Mouse (Mus musculus): ENCODE measurements at regions not wholly inside any gene's neighbourhood (a gene's known extent, or its start where the extent isn't known, plus 50 kb on each side); places are given as distances from the start of the nearest gene placed in this dataset.
A peak's percentile ranks its signal among the peaks of the same experiment; 100 is the strongest.

DNA sequence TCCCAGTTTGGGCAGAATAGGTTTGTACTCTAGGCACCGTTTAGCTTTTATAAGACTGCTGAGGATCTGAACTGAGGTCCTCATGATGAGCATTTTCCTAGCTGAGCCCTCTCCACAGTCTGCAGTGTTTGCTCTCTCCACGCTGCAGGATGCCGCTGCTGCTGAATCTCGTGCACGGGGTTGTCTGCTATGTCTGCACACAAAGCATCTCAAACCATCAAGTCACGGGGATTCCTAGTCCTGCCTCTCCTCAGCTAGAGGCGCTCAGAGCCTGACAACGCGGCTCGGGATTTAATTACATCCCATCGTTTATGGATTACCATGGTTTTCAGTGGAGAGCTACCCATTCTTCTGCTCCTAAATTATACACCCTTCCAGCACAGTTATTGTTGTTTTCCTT lies 175.6 kb downstream of the Rnf144b start:
- DNase-seq (ENCODE audit: low spot score) = no peak

DNA sequence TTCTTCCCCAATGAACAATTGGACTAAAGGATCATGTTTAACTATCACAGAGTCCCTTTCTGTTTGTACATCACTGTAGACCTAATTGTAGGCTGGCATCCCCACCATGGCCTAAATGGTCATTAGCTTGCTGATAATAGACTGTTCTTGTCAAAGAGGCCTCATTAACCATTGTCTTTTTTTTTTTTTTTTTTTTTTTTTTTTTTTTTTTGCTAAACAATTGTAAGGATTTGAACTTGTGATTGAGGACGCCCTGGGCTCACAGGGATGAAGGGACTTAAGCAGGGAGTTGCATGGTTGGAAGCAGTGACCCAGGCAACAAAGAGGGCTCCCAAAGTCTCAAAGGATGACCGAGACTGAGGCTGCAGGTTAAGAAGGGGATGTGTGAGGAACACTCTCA lies 178.0 kb downstream of the Rnf144b start:
- no peak for DNase-seq (ENCODE audit: low spot score)

- DNase-seq (ENCODE audit: low spot score) = no peak
Observed at GRCm38 (mm10) chr13:47301070-47301469, 178.6 kb downstream of the Rnf144b start.

DNA sequence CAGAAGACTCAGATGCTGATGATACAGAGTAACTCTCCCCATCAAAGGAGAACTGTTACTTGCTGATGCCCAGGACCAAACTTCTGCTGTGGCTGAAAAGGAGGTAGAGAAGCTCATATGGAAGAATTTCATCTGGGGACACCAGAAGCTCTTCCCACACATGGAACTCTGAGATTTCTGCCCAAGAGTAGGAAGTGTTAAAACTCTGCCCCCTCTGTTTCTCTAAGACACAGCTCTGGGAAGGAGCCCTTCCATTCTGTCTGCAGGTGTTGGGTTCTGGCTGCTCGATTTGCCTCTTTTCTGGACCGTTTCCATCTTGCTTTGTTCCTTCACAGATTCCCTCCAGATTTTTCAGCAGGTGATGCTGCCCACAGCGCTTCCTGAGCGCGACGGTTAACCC lies 187.0 kb downstream of the Rnf144b start:
- DNase-seq (ENCODE audit: low spot score) = no peak

DNA sequence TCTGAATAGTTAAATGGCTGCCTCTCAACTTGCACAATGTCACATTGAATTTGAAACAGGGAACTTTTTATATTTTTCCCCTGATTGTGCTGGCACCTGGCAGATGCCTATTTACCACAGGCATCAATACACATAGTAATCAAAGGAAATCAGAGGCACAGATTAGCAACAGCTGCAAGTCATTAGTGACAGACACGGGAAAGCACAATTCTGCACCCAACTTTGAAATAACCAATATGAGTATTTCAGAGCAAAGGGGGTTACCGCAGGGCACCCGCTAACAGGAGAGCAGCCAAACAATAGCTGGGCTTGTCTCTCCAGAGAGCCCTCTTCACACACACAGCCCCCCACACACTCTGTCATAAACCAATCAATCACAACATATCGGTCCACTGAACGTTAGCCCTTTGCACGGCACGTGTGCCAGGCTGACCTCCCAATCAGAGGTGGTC lies 188.3 kb downstream of the Rnf144b start:
- DNase-seq (ENCODE audit: low spot score) = no peak

GRCm38 (mm10) chr13:47319549-47319948 lies 197.1 kb downstream of the Rnf144b start:
- no peak for DNase-seq (ENCODE audit: low spot score)

DNA sequence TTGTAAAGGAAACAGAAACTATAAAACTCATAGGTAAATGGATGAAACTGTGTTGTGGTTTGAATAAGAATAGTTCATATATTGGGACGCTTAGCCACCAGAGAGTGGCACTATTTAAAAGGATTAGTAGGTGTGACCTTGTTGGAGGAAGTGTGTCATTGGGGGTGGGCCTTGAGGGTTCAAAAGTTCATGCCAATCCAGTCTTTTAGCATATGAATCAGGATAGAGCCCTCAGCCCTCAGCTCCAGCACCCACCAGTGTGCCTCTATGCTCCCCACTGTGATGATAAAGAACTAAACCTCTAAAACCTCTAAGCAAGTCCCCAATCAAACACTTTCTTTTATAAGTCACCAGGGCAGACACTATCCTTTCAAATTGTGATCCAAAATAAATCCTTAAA lies 199.4 kb downstream of the Rnf144b start:
- no peak for DNase-seq (ENCODE audit: low spot score)

DNA sequence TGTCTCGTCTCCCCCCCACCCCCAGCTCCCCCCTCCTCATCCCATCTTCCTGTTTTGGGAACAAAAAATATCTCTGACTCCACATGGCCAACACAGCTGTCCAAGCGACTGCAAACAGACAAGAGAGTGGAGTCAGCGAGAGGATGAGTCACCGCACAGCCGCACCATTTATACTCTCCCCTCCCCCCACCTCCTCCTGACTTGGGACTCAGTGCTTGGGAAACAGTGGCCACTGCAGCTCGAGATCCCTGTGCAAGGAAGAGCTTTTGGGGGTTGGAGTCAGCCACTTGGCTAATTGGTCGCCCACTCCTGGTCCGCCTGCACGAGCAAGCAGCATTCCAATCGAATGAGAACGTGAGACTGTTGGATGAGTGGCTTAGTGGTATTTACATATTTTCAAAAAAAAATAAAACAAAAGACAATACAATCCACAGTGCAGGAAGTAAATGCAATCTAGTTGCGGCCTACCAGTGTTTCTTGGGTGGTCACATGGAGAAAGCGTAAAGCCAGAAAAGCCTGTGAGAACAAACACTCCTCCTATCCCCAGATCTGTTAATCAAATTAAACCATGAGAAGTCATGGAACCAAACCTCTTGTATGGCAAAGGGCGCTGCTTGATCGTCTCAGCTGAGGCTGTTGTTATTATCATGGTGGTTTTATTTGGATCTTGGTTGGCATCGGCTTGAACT lies 213.7 kb downstream of the Rnf144b start:
- no peak for DNase-seq (ENCODE audit: low spot score)

DNA sequence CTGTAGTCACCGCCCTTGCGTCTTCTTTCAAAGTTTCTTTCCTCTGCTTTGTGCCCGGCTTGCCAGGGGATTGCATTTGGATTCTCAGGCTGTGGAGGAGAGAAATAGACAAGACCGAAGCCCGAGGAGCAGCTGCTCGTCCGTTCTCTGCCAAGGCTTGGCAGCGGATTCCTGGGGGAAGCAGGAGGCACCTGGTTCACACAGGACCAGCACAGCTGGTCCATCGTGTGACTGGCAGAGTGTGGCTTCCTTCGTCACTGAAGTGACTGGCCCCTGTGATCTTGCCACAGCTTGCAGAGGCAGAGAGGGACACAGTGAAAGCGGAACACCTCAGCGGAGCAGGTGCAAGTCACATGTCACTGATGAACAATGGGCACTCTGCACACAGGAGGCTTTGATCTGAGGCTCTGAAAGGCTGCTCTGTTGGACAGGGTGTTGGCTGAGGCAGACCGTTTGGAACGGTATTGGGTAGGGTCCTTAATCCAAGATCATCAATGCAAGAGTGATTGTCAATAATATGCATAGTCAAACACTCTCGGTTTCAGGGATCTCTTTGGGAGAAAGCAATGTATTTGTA lies 214.5 kb downstream of the Rnf144b start:
- no peak for DNase-seq (ENCODE audit: low spot score)

DNA sequence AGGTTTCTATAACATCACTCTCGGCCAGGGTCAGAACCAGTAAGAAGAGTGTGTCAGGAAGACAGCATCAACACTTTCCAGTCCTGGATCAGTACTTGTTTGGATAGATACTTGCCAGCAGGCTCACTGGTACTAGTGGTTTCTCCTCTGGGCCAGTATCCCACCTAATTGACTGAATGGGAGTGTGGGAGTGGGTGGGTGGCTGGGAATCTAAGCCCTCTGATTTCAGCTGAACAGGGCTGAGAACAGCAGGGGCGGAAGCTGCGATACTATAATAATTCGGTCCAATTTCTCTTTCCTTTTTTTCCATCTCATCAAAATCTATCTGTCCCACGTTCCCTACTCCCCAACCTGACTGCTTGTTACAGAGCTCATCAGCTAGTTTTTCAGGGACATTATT lies 217.0 kb downstream of the Rnf144b start:
- no peak for DNase-seq (ENCODE audit: low spot score)

- no peak for DNase-seq (ENCODE audit: low spot score)
Observed at GRCm38 (mm10) chr13:47342361-47342760, 219.9 kb downstream of the Rnf144b start.

GRCm38 (mm10) chr13:47345576-47345975 lies 223.1 kb downstream of the Rnf144b start:
- DNase-seq (ENCODE audit: low spot score) = peak; percentile 11

DNA sequence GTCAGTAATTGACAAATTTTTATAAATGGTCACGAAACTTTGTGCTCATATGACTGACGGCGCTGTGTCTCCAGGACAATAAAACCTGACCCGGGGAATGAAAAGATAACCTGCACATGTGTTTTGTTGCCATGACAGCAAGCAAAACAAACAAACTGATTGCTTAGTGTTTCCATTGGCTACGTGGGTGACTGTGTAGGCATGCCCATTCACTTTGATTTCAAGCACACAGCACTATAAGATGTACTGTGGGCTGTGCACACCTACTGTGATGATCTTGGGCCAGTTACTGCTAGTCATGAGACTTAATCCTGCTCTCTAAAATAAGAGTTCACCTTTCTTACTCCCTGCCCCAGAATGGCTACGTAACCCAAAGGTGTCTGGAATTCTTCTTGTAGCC lies 225.4 kb downstream of the Rnf144b start:
- DNase-seq (ENCODE audit: low spot score) = no peak

GRCm38 (mm10) chr13:47348517-47349145 lies 226.2 kb downstream of the Rnf144b start:
- DNase-seq (ENCODE audit: low spot score) = no peak

- no peak for DNase-seq (ENCODE audit: low spot score)
Observed at GRCm38 (mm10) chr13:47354446-47354845, 232.0 kb downstream of the Rnf144b start.

- no peak for DNase-seq (ENCODE audit: low spot score)
Observed at GRCm38 (mm10) chr13:47355169-47355568, 232.7 kb downstream of the Rnf144b start.

GRCm38 (mm10) chr13:47358986-47359385 lies 236.5 kb downstream of the Rnf144b start:
- DNase-seq (ENCODE audit: low spot score) = no peak

DNA sequence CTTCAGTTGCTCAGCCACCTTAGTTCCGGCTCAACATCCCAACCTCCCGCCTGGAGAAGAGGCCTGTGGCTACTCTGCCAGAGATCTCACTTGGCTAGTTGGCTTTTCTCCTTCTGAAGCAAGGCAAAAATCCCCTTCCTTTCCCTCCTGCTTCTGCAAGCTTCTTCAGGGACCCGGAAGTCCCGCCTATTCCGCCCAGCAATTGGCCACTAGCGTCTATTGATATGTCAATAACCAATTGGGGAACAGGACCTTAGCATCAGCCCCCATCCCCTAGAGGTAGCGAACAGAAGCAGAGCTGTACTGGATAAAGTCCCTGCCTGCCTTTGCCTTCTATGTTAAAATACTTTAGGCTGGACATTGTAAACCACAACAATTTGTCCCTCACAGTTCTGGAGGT lies 243.3 kb downstream of the Rnf144b start:
- no peak for DNase-seq (ENCODE audit: low spot score)

GRCm38 (mm10) chr13:47368041-47368823 lies 245.8 kb downstream of the Rnf144b start:
- DNase-seq (ENCODE audit: low spot score) = no peak

DNA sequence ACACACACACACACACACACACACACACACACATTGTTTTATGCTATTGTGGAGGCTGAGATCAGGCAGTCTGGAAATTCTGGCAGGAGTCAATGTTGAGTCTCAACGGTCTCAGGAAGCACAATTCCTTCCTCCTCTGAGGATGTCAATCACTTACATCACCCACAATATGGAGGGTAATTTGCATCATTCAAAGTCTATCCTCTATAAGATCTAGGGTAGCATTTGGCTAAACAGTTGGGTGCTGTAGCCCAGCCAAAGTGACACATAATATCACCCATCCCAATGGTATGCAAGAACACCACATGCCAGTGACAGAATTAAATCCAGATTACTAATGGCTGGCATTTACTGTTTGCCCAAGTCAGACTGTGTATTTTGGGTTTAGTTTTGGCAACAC lies 252.1 kb downstream of the Rnf144b start:
- DNase-seq (ENCODE audit: low spot score) = no peak

GRCm38 (mm10) chr13:47391023-47391422 lies 268.6 kb downstream of the Rnf144b start:
- no peak for DNase-seq (ENCODE audit: low spot score)

GRCm38 (mm10) chr13:47397726-47398350 lies 275.4 kb downstream of the Rnf144b start:
- DNase-seq (ENCODE audit: low spot score) = no peak
